Comparison of ENCODE assay signal across 12 mouse cellular contexts in genomic region chr17:34970850-34971249, GRCm38 (mm10). TPM values are rescaled to one million over a fixed set of nuclear protein-coding genes. Genes with fewer than 3 reads are reported as not detected.
"Had no signal": no experiment of that assay in that cellular context is flagged by ENCODE, and none has a peak within 500 bp of the region (broad histone marks: within the 10 kb centered on the region; RNA-seq: fewer than 3 reads in every experiment).

No protein-coding gene starts in this region.

RNA-seq across cellular contexts. Expression of gene Gm20481, which starts 1.1 kb away (rescaled TPM):
- polyA plus RNA-seq: neural tube, embryonic 13.5 days; neural tube, embryonic 14.5 days; neural tube, embryonic 15.5 days; small intestine, adult 2 months; spleen, adult 2 months; stomach, embryonic 14.5 days; stomach, embryonic 15.5 days; stomach, postnatal 0 days; testis, adult 2 months; thymus, adult 2 months; thymus, postnatal 0 days; urinary bladder, adult 2 months had no signal
